Mouse (Mus musculus) midbrain, embryonic 13.5 days (tissue): ENCODE measurements around the gene Ppp1r37. TPM values are rescaled to one million over a fixed set of nuclear protein-coding genes. Genes with fewer than 3 reads are reported as not detected.
A peak's percentile ranks its signal among the peaks of the same experiment; 100 is the strongest.

Source experiments
- ATAC-seq: fragments of 200-750 bp; cut with Nextera tagmentation; 2 replicates; pipeline ENCODE4 v1.8.0; 2017; ENCODE audit warnings: mild to moderate bottlenecking, moderate TSS enrichment, moderate library complexity
- H3K27ac ChIP-seq: fragments of 300-500 bp; sonication (generic); 2 replicates; pipeline ENCODE4 v1.5.1; 2015; ENCODE audit warnings: inconsistent platforms, mild to moderate bottlenecking, moderate library complexity
- H3K27me3 ChIP-seq: fragments of 300-500 bp; sonication (generic); 2 replicates; pipeline ENCODE4 v1.6.1; 2015; ENCODE audit warnings: mild to moderate bottlenecking, inconsistent platforms
- H3K36me3 ChIP-seq: fragments of 300-500 bp; sonication (generic); 2 replicates; pipeline ENCODE4 v1.6.1; 2015; ENCODE audit warnings: mild to moderate bottlenecking, inconsistent platforms
- H3K4me1 ChIP-seq: fragments of 300-500 bp; sonication (generic); replicated peaks from 2 replicates; pipeline ENCODE4 v1.6.1; 2015; ENCODE audit warnings: inconsistent platforms
- H3K4me2 ChIP-seq: fragments of 300-500 bp; sonication (generic); replicated peaks from 2 replicates; pipeline ENCODE4 v1.6.1; 2015; ENCODE audit warnings: moderate library complexity, mild to moderate bottlenecking, inconsistent platforms
- H3K4me3 ChIP-seq: fragments of 300-500 bp; sonication (generic); replicated peaks from 2 replicates; pipeline ENCODE4 v1.5.1; 2015; ENCODE audit warnings: mild to moderate bottlenecking, inconsistent platforms
- H3K9ac ChIP-seq: fragments of 300-500 bp; sonication (generic); replicated peaks from 2 replicates; pipeline ENCODE4 v1.6.1; 2015; ENCODE audit warnings: mild to moderate bottlenecking, inconsistent platforms
- H3K9me3 ChIP-seq: fragments of 300-500 bp; sonication (generic); 2 replicates; pipeline ENCODE4 v1.6.1; 2016; ENCODE audit warnings: mild to moderate bottlenecking, inconsistent platforms
- WGBS: fragments of 180-500 bp; shearing (Covaris S2); methylation state at CpG from one replicate; pipeline ENCODE4 v1.1.7; 2015; 5-methylcytosine and 5-hydroxymethylcytosine counted together
- polyA plus RNA-seq: library from polyadenylated mRNA; unstranded; fragments of >200 nt; fragmentation: Nextera tagmentation; extraction: Ambion mirVana; gene quantifications from 2 replicates; pipeline ENCODE4 v1.2.1, GENCODE M21; 2015

The Ppp1r37 gene
- polyA plus RNA-seq, 1 experiment from 2014 or later = 37.0 TPM

DNA sequence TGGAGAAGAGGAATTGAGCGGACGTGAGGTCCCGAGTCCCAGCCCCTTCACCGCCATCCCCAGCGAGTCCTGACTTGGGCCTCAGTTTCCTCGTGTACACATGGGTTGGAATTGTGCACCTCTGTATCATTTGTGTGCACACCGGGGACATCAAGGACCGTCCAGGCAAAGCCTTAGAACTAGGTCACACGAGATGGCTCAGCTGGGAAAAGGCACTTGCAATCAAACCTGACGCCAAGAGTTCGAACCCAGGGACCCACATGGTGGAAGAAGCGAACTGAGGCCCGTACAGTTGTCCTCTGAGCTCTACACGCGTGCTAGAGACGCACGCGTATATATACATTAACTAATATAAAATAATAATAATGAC, 55.3 kb downstream of the Ppp1r37 start:
- Histone ChIP-seq H3K27ac (peak overlapping the region; percentile 84), H3K27me3 (no peaks in the 10 kb centered on the region), H3K4me1 (peaks cover 28% of the 10 kb centered on the region), H3K9me3 (no peaks in the 10 kb centered on the region), H3K36me3 (no peaks in the 10 kb centered on the region), H3K4me3 (peak overlapping the region; percentile 70), H3K4me2 (peak overlapping the region; percentile 77), H3K9ac (peak overlapping the region; percentile 88)
- WGBS = 3% methylated on average over 18 of the region's 18 CpGs
- ATAC-seq = no peak

DNA sequence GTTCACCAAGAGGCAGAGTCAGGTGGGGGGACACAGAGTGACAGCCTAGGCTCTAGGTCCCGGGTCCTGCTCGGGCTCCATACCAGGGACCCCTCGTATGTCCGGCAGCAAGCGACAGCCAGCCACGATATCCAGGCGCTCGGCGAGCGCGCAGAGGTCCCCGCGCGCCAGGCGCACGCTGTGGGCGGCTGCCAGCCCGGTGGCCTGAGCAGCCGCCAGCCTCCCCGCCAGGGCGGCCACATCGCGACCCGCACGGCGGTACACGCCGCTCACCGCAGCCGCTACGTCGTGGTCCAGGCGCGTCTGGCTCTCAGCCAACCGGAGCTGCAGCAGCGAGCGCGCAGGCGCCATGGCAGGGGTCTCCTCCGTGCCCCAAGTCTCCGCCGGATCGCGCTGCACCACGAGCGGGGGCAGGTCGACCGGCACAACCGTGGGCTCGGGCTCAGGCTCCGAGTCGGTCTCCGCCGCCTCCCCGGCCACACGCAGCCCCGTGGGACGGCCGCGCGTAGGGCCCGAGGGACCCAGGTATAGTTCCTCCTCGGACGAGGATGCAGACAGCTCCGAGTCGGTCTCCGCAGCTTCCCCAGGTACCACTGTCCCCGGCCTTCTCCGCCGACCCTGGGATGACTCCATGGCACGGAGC, 55.8 kb downstream of the Ppp1r37 start:
- Histone ChIP-seq H3K4me2 (peak overlapping the region; percentile 77), H3K27ac (peak overlapping the region; percentile 84), H3K27me3 (no peaks in the 10 kb centered on the region), H3K36me3 (no peaks in the 10 kb centered on the region), H3K9me3 (no peaks in the 10 kb centered on the region), H3K9ac (peak overlapping the region; percentile 88), H3K4me1 (peaks cover 28% of the 10 kb centered on the region), H3K4me3 (peak overlapping the region; percentile 70)
- WGBS = 1% methylated on average over 60 of the region's 71 CpGs
- peak; percentile 37 for ATAC-seq

DNA sequence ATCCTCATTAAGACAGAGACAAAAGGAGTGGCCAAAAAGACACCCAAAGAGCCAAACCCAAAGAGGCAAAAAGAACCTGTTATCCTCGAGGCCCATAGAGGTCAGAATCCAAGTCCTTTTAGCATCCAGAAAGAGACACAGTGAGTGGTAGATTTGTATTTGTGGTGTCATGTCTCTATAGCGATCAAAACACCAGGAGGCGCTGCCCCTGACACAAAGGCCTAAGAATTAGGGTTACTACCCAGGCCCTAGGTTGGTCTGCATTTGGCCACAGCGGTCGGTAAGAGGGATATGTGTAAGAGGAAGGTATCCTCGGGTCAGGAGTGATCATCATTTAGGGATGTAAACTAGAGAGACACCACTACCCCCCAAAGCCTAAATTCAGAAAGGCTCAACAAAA, 56.5 kb downstream of the Ppp1r37 start:
- WGBS = 19% methylated on average over 6 of the region's 6 CpGs
- no peaks in the 10 kb centered on the region for H3K36me3 ChIP-seq
- peak overlapping the region; percentile 70 for H3K4me3 ChIP-seq
- no peak for ATAC-seq
- H3K4me1 ChIP-seq = peaks cover 28% of the 10 kb centered on the region
- no peaks in the 10 kb centered on the region for H3K27me3 ChIP-seq
- peak overlapping the region; percentile 77 for H3K4me2 ChIP-seq
- no peaks in the 10 kb centered on the region for H3K9me3 ChIP-seq
- H3K27ac ChIP-seq = no peak overlapping the region
- peak overlapping the region; percentile 88 for H3K9ac ChIP-seq

DNA sequence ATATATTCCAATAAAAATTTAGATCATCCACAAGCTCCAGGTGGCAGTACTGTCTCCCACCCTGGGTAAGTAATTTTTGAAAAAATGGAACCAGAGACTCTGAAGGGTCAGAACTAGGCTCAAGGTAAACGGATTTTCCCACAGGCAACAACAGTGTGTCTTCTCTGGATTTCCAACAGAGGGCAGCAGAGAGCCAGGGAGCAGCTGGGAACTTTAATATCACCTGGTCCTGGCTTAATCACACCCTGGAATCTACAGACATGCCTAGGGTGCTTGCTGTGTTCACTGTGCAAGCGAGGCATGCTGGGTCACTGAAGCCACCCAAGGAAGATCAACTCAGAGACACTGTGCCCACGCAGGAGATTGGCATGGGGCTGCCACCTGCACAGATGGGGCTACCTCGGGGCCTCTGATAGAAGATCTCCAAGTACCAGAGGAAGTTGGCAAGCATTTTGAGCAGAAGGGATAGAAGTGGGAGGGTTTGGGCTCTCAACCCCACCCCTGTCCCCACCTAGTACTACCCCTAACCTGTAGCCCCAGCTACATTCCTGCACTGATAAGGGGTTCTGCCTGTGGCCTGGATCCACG, 59.3 kb downstream of the Ppp1r37 start:
- 36% methylated on average over 5 of the region's 5 CpGs for WGBS
- Histone ChIP-seq H3K4me3 (no peak overlapping the region), H3K9me3 (no peaks in the 10 kb centered on the region), H3K4me1 (peaks cover 18% of the 10 kb centered on the region), H3K27me3 (no peaks in the 10 kb centered on the region), H3K9ac (no peak overlapping the region), H3K27ac (no peak overlapping the region), H3K4me2 (no peak overlapping the region), H3K36me3 (no peaks in the 10 kb centered on the region)
- no peak for ATAC-seq

DNA sequence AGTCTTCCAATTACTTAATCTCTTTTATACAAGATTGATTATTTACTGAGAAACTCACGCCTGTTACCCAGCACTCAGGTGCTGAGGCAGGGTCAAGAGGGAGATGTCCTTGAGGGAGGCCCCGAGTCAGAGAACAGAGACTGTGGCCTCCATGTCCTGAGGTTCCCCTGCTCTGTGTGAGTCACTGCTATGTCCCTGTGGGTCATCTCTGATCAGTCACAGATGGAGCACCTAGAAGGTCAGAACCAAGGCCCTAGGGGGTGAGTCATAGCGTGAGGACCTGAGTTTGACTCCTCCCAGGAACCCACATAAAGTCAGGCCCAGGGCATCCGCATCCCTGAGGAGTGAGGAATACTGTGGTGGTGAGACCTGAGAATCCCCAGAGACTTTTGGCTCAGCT, 61.2 kb downstream of the Ppp1r37 start:
- Histone ChIP-seq H3K27me3 (no peaks in the 10 kb centered on the region), H3K27ac (no peak overlapping the region), H3K9me3 (no peaks in the 10 kb centered on the region), H3K36me3 (no peaks in the 10 kb centered on the region), H3K9ac (no peak overlapping the region), H3K4me1 (peaks cover 6% of the 10 kb centered on the region; the same call in 1 of the 2 replicates), H3K4me2 (no peak overlapping the region), H3K4me3 (no peak overlapping the region)
- WGBS = 81% methylated on average over 4 of the region's 4 CpGs
- ATAC-seq = no peak

DNA sequence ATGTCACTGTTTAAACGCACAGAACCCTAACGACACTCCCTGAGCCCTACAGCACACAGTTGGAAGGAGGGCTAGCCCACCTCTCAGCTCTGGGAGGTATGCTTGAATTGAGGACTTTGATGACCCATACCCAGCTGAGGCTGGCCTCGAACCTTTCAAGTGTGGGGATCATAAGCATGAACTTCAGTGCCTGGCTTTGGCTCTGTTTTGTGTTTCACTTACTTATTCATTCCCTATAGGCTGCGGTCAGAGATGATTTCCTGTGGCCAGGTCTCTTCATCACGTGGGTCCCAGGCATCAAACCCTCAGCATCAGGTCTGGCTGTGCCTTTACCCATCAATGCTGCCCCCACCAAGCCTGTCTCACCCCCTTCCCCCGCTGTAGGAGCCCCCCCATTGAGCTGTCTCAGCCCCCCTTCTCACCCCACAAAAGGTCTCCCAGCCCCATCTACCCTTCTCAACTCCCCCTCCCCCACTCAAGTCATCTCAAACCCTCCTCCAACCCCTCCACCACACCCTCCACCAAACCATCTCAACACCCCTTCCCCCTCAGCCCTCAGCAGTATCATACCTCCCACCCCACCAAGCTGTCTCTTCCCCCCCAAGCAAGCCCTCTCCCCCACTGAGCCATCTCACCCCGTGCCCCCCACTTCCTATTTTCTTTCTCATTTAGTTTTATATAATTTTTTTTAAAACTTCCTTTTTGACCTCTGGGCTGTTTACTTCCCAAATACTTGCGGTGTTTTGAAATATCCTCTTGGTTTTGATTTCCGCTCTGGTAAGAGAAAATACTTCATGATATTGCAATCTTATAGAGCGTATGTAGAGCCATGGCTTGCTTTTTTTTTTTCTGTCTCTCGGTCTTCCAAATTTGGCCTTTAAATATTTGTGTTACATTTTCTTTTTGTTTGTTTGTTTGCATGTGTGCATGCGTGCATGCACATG, 62.2 kb downstream of the Ppp1r37 start:
- no peak for ATAC-seq

DNA sequence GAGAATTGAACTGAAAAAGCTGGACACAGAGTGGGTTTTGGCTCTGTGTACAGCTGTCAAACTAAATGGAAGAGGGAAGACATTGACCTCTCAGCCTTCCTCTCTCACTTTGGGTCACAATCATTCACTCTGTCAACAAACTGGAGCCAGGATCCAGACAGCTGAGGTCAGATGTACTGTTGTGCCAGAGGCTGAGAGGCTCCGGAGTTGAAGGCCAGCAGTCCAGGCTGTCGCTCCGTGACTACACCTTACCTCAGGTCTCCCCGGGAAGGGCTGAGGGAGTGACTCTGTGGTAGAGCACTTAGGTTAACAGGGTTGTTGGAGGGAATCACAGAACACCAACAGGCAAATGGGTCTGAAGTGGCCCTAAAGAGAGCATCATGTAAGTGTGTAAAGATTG, 64.5 kb downstream of the Ppp1r37 start:
- WGBS = 88% methylated on average over 4 of the region's 4 CpGs
- Histone ChIP-seq H3K4me1 (no peaks in the 10 kb centered on the region), H3K4me3 (no peak overlapping the region)

More for the DNA sequence above, 62.2 kb downstream of the Ppp1r37 start:
- no peak overlapping the region for H3K27ac ChIP-seq
- WGBS = 78% methylated on average over 12 of the region's 12 CpGs
- no peak overlapping the region for H3K4me3 ChIP-seq
- H3K9ac ChIP-seq = no peak overlapping the region
- no peaks in the 10 kb centered on the region for H3K27me3 ChIP-seq
- H3K9me3 ChIP-seq = no peaks in the 10 kb centered on the region
- H3K4me2 ChIP-seq = no peak overlapping the region
- no peaks in the 10 kb centered on the region for H3K4me1 ChIP-seq
- no peaks in the 10 kb centered on the region for H3K36me3 ChIP-seq

DNA sequence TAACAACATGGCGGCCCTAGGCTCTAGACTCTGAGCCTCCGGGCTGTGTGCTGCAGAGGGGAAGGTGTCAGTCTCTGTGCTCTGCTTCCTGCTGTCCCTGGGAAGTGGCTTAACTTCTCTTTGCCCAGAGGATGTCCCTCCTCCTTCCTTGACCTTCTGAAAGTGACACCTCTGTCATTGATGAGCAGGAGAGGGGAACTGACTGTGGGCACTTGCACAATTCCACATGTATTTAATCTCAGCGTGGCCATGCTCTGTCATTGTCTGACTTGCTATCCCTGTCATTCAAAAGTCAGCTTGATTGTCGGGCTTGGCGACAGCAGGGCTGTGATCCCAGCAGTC, 66.7 kb downstream of the Ppp1r37 start:
- H3K4me2 ChIP-seq = no peak overlapping the region
- peaks cover 22% of the 10 kb centered on the region for H3K27me3 ChIP-seq
- no peaks in the 10 kb centered on the region for H3K9me3 ChIP-seq
- no peak overlapping the region for H3K9ac ChIP-seq
- H3K36me3 ChIP-seq = no peaks in the 10 kb centered on the region
- no peak overlapping the region for H3K4me3 ChIP-seq
- 63% methylated on average over 5 of the region's 5 CpGs for WGBS
- H3K4me1 ChIP-seq = peaks cover 7% of the 10 kb centered on the region
- no peak for ATAC-seq
- no peak overlapping the region for H3K27ac ChIP-seq

More for the DNA sequence above, 64.5 kb downstream of the Ppp1r37 start:
- no peak overlapping the region for H3K9ac ChIP-seq
- H3K36me3 ChIP-seq = no peaks in the 10 kb centered on the region
- H3K4me2 ChIP-seq = no peak overlapping the region
- no peaks in the 10 kb centered on the region for H3K9me3 ChIP-seq
- no peak for ATAC-seq
- peaks cover 3% of the 10 kb centered on the region; the same call in 1 of the 2 replicates for H3K27me3 ChIP-seq
- H3K27ac ChIP-seq = no peak overlapping the region

DNA sequence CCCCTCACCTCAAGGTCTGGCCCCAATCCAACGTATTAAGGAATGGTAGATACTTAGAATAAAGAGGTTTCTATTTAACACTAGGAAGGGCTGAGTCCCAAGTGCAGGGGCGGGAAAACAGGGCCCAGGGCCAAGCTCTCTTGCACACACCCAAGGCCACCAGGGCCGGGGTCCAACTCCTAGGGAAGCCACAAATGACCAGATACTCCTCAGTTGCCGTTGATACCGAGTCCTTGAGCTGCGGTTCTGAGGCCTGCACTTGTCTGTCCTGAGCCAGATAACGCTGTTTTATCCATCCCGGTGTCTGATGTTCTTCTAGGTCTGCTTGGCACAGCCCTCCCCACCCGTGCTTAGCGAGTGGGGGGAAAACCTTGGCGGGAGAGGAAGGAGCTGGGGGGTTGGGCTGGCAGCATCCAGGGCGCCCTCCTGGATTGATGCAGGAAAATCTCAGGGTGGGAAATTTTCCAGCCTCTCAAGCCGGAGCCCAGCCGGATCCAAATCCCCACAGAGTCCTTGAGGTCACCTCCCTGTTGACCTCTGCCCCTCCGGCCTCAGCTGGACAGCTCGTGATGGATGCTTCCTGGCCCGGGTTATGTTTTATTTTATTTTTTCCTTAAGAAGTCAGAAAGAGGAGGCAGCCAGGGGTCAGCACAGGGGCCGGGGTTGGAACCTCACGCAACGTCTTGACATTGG, 67.2 kb downstream of the Ppp1r37 start:
- 78% methylated on average over 20 of the region's 20 CpGs for WGBS
- no peak overlapping the region for H3K4me2 ChIP-seq
- no peak for ATAC-seq

DNA sequence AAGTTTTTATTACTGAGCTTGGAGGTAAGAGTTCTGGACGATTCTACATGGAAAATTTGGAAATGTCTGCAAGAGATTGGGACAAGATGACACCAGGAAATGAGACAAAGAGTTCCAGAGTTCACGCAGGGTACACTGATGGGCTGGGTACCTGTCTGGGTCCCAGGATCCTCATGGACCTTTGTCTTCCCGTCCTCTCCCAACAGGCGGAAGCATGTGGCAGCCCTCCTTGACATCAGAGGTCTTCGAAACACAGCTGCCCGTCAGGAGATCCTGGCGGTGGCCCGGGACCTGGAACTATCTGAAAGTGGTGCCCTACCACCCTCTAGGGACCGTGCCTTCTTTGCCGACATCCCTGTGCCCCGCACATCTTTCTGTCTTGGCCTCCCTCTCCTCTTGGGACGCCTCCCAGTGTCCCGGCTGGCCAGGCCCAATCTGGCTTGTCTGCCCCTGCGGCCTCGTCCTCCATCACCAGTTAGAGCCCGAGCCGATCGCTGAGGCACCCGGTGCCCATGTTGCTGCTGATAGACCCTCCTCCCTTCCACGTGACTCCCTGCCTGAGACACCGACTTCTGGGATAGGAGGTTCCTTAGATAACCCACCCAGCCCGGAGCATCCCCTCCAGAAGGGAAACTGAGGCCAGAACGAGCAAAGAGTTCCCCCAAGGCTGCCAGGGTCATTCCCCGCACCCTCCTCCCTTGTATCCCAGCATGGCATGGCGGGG, 68.0 kb downstream of the Ppp1r37 start:
- 83% methylated on average over 25 of the region's 25 CpGs for WGBS

More for the DNA sequence above, 67.2 kb downstream of the Ppp1r37 start:
- Histone ChIP-seq H3K9me3 (no peaks in the 10 kb centered on the region), H3K9ac (no peak overlapping the region), H3K4me3 (no peak overlapping the region), H3K27ac (no peak overlapping the region), H3K4me1 (peaks cover 7% of the 10 kb centered on the region), H3K27me3 (peaks cover 28% of the 10 kb centered on the region), H3K36me3 (no peaks in the 10 kb centered on the region)

DNA sequence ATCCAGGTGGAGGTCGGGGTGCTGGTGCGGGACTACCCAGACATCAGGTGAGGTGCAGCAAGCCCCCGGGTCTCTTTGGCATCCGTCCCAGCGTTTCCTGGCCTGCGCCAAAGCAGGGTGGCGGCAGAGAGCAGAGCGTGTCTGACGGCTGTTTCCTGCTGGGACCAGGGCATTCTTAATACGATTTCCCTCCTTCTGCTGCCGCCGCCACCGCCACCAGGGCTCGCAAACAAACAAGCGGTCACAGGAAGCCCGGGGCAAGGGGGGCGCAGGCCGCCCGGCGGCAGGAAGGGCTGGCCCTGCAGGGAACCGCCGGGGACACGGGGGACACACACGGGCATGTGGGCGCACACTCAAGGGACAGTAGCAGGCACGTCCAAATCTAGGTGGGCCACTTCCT, 71.1 kb downstream of the Ppp1r37 start:
- H3K9me3 ChIP-seq = no peaks in the 10 kb centered on the region
- peak overlapping the region; percentile 24 for H3K4me3 ChIP-seq
- WGBS = 3% methylated on average over 26 of the region's 26 CpGs
- peaks cover 66% of the 10 kb centered on the region for H3K27me3 ChIP-seq
- H3K9ac ChIP-seq = peak overlapping the region; percentile 46; the same call in 1 of the 2 replicates
- H3K36me3 ChIP-seq = no peaks in the 10 kb centered on the region
- H3K4me1 ChIP-seq = peaks cover 13% of the 10 kb centered on the region
- peak overlapping the region; percentile 48 for H3K4me2 ChIP-seq
- H3K27ac ChIP-seq = no peak overlapping the region
- ATAC-seq = no peak

More for the DNA sequence above, 68.0 kb downstream of the Ppp1r37 start:
- H3K4me1 ChIP-seq = peaks cover 7% of the 10 kb centered on the region
- H3K9ac ChIP-seq = no peak overlapping the region
- H3K9me3 ChIP-seq = no peaks in the 10 kb centered on the region
- no peak overlapping the region for H3K27ac ChIP-seq
- no peaks in the 10 kb centered on the region for H3K36me3 ChIP-seq
- no peak overlapping the region for H3K4me2 ChIP-seq
- ATAC-seq = no peak
- peaks cover 35% of the 10 kb centered on the region for H3K27me3 ChIP-seq
- no peak overlapping the region for H3K4me3 ChIP-seq
